Mouse (Mus musculus): ENCODE measurements around the gene Bmpr2.

DNA sequence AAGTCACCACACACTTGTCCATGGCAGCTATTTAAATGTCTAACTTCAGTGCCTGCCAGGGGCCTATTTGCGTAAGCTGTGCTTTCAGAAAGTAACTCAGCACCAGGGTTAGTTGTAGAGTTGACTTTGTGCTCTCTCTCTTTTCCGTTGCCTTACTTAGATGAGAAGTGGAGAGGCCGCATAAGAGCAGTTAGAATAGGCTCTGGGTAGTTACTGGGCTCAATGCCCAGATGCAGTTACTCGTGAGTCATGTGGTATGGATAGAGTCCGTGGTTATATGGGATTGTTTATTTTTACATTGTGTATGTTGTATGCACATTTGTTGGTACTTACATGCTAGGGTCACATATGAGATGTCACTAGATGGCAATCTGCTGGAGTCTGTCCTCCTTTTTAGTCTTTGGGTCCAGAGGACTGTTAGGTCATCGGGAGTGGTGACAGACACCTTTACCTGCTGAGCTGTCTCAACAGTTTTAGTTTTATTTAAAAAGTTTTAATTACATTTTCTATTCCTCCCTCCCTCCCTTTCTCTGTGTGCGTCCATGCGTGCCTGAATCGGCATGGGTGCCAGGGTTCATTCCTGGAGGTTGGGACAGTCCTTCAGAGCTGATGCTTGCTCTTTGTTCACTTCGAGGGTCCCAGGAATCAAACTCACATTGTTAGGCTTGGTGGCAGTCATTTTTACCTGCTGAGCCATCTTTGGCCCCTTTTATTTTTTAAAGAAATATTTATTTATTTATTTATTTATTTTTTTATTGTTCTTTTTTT lies 152.8 kb downstream of the Bmpr2 start:
- TF ChIP-seq CTCF (IDR thresholded peaks at IDR 0.05; ENCODE audit: extremely low read depth, insufficient read depth, insufficient read length, insufficient replicate concordance), result no peak
- TF ChIP-seq POLR2A (IDR thresholded peaks at IDR 0.05; ENCODE audit: low read depth, low read length), result no peak

Data from spleen, adult 2 months (tissue).